Mouse (Mus musculus): Measurements from ENCODE around the gene Olfr125.

The Olfr125 gene

GRCm38 (mm10) chr17:37832649-37833048 is at the start of gene Olfr125:
TSS of gene Olfr125 (plus strand) at chr17:37832949.
- in situ Hi-C loops (cut with MboI, MseI), result no loop called here

- in situ Hi-C loops (cut with MboI, MseI), result no loop called here
Observed at GRCm38 (mm10) chr17:37793229-37793628, 39.5 kb upstream of the Olfr125 start, which contains the start of gene Olfr123. TSS of gene Olfr123 (plus strand) at chr17:37793529.

GRCm38 (mm10) chr17:37799588-37799987 is 33.2 kb upstream of the Olfr125 start, which contains the start of gene Olfr124:
TSS of gene Olfr124 (plus strand) at chr17:37799888.
- in situ Hi-C loops (cut with MboI, MseI), result no loop called here

GRCm38 (mm10) chr17:37847183-37847582 is 14.4 kb downstream of the Olfr125 start, which contains the start of gene Olfr126:
TSS of gene Olfr126 (plus strand) at chr17:37847483.
- in situ Hi-C loops (cut with MboI, MseI), result no loop called here

GRCm38 (mm10) chr17:37863901-37864300 is 31.2 kb downstream of the Olfr125 start:
- in situ Hi-C loops (cut with MboI, MseI), result no loop called here

GRCm38 (mm10) chr17:37869676-37870205 is 37.0 kb downstream of the Olfr125 start:
- in situ Hi-C loops (cut with MboI, MseI), result loop anchor here (5.0 kb wide), 1 partner anchor 48 kb away; no protein-coding TSS in a partner anchor

GRCm38 (mm10) chr17:37873830-37874229 is 41.1 kb downstream of the Olfr125 start:
- in situ Hi-C loops (cut with MboI, MseI), result loop anchor here (5.0 kb wide), 1 partner anchor 43 kb away; no protein-coding TSS in a partner anchor

Measured in T-helper 2 cell (primary cell).